Mouse (Mus musculus) CH12.LX (cell line): ENCODE results near the gene Samd14.

Experiments used
- CTCF ChIP-seq, 2 experiments: IDR thresholded peaks in 1 of 2; conservative IDR thresholded peaks in 1 of 2; 2 replicates each; pipeline ENCODE4 v1.5.1; 2011 to 2012; ENCODE audit warnings: low read depth in 2 of 2, low read length in 2 of 2, improper control_type of control experiment in 1 of 2, inconsistent platforms in 1 of 2, mild to moderate bottlenecking in 1 of 2, moderate library complexity in 1 of 2
- E2F4 ChIP-seq: IDR thresholded peaks from 2 replicates; pipeline ENCODE4 v1.6.1; 2011; ENCODE audit warnings: low read depth, low read length, improper control_type of control experiment; ENCODE audit not compliant: insufficient replicate concordance
- ELF1 ChIP-seq: IDR thresholded peaks from 2 replicates; pipeline ENCODE4 v1.6.1; 2014; ENCODE audit warnings: low read depth, mild to moderate bottlenecking, inconsistent platforms, low read length, improper control_type of control experiment
- EP300 ChIP-seq: IDR thresholded peaks from 2 replicates; pipeline ENCODE4 v1.6.1; 2011; ENCODE audit warnings: low read length, improper control_type of control experiment
- HCFC1 ChIP-seq: IDR thresholded peaks from 2 replicates; pipeline ENCODE4 v1.6.1; 2012; ENCODE audit warnings: low read depth, mild to moderate bottlenecking, inconsistent platforms, low read length, improper control_type of control experiment
- PAX5 ChIP-seq: IDR thresholded peaks from 2 replicates; pipeline ENCODE4 v1.6.1; 2012; ENCODE audit warnings: low read length, inconsistent platforms, mixed read lengths
- POLR2A ChIP-seq: IDR thresholded peaks from 2 replicates; pipeline ENCODE4 v1.6.1; 2011; ENCODE audit warnings: low read depth, mild to moderate bottlenecking, improper control_type of control experiment, low read length
- POLR2AphosphoS2 ChIP-seq: IDR thresholded peaks from 2 replicates; pipeline ENCODE4 v1.6.1; 2011; ENCODE audit warnings: low read depth, low read length, improper control_type of control experiment
- UBTF ChIP-seq: IDR thresholded peaks from 2 replicates; pipeline ENCODE4 v1.6.1; 2012; ENCODE audit warnings: low read depth, mild to moderate bottlenecking, inconsistent platforms, low read length, improper control_type of control experiment, moderate library complexity

DNA sequence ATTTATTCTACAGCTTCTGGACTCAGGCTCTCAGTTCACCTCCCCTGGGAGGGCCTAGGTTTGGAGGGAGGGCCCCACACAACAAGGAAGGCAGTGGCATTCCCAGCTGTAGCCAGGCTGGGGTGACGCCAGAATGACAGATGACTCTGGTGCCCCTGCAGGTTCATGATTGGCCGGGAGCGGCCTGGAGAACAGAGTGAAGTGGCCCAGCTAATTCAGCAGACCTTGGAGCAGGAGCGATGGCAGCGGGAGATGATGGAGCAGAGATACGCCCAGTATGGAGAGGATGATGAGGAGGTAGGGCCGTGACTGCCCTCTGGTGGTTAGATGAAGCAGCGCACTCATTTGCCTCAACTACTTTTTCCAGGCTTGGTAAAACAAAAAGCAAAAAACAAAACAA, 8.6 kb upstream of the Samd14 start:
- TF ChIP-seq CTCF (conservative IDR thresholded peaks at IDR 0.05 in 1 of 2, IDR thresholded peaks at IDR 0.05 in 1 of 2; ENCODE audit: low read depth in 2 of 2, low read length in 2 of 2) (peak; percentile 96 to 98), HCFC1 (no peak), ELF1 (no peak), E2F4 (no peak), POLR2A (no peak), POLR2AphosphoS2 (no peak), PAX5 (no peak), EP300 (no peak), UBTF (no peak)
